Comparison of ENCODE assay signal across 29 mouse cellular contexts in the genomic region with DNA sequence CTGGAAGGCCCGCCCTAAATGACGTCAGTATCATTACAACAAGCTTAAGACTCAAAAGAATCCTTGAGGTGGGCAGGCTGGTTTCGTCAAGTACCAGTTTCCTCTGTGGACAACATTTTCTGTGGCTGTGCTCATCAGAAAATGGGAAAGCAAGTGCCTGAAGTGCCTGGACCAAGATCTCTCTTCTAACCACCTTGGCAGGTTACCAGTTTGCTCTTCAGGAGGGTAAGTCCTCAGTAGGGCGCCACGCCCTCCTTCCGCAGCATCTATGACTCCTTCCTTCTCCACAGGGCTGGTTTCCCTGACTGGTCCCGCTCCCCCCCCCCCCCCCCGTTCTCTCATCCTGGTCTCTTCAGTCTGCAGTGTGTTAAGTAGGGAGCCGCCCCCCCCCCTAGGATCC. TPM values are rescaled to one million over a fixed set of nuclear protein-coding genes. Genes with fewer than 3 reads are reported as not detected.
A peak's percentile ranks its signal among the peaks of the same experiment; 100 is the strongest.
DNase-seq lines count a peak whose midpoint lies in the region; ATAC-seq and TF ChIP-seq lines count a peak whose summit lies in the region.
"Had no signal": no experiment of that assay in that cellular context is flagged by ENCODE, and none has a peak within 500 bp of the region (broad histone marks: within the 10 kb centered on the region; RNA-seq: fewer than 3 reads in every experiment).

No protein-coding gene starts in this region.

- DNase-seq in gastrocnemius, adult 2 months = peak; percentile 0
- no peak for DNase-seq in gastrocnemius, adult 18-20 months (ENCODE audit: low spot score)
- DNase-seq in lung, embryonic 14.5 days = peak; percentile 25
- DNase-seq in lung, postnatal 25 days (ENCODE audit: low spot score) = no peak
- peak; percentile 74 for DNase-seq in lung, postnatal 0 days (ENCODE audit: low spot score)
- DNase-seq in lung, postnatal 14 days = no peak
- no peak for DNase-seq in left cerebral cortex, postnatal 36 days (ENCODE audit: low spot score in 2 of 2)
- DNase-seq: adrenal gland, postnatal 10 days; adrenal gland, postnatal 36 days; B cell, adult 2 months; cerebellum, adult 11 months; cerebellum, adult 2 months; cerebellum, adult 9-11 months; cerebellum, postnatal 25 days; gastrocnemius, postnatal 25 days; heart, adult 2 months had no signal

- no peak overlapping the region for H3K27ac ChIP-seq in gastrocnemius, adult 2 months
- H3K27ac ChIP-seq in lung, embryonic 14.5 days (ENCODE audit: low read depth) = no peak overlapping the region
- H3K27ac ChIP-seq in lung, postnatal 0 days (ENCODE audit: low read length) = no peak overlapping the region
- H3K27ac ChIP-seq: embryonic facial prominence, embryonic 12.5 days; embryonic facial prominence, embryonic 15.5 days; forebrain, embryonic 12.5 days; heart, adult 2 months; heart, embryonic 10.5 days; hindbrain, embryonic 12.5 days; hindbrain, embryonic 15.5 days had no signal

- no peaks in the 10 kb centered on the region for H3K36me3 ChIP-seq in lung, embryonic 14.5 days (ENCODE audit: insufficient read depth)
- H3K36me3 ChIP-seq in lung, postnatal 0 days (ENCODE audit: insufficient read depth, low read length) = no peaks in the 10 kb centered on the region
- H3K36me3 ChIP-seq: embryonic facial prominence, embryonic 12.5 days; embryonic facial prominence, embryonic 15.5 days; forebrain, embryonic 12.5 days; G1E; heart, embryonic 10.5 days; hindbrain, embryonic 12.5 days; hindbrain, embryonic 15.5 days had no signal

- no peaks in the 10 kb centered on the region for H3K27me3 ChIP-seq in lung, embryonic 14.5 days (ENCODE audit: insufficient read depth, low read length)
- H3K27me3 ChIP-seq in lung, postnatal 0 days (replicated peaks; ENCODE audit: insufficient read depth, low read length) = no peaks in the 10 kb centered on the region
- H3K27me3 ChIP-seq: CH12.LX; embryonic facial prominence, embryonic 12.5 days; embryonic facial prominence, embryonic 15.5 days; hindbrain, embryonic 12.5 days; hindbrain, embryonic 15.5 days had no signal

- H3K4me3 ChIP-seq in gastrocnemius, adult 2 months = no peak overlapping the region
- no peak overlapping the region for H3K4me3 ChIP-seq in lung, embryonic 14.5 days (ENCODE audit: low read depth, low read length)
- H3K4me3 ChIP-seq in lung, postnatal 0 days (ENCODE audit: low read depth, low read length) = no peak overlapping the region
- H3K4me3 ChIP-seq: embryonic facial prominence, embryonic 12.5 days; embryonic facial prominence, embryonic 15.5 days; forebrain, embryonic 12.5 days; heart, adult 2 months; heart, embryonic 10.5 days; hindbrain, embryonic 12.5 days; hindbrain, embryonic 15.5 days had no signal

- ATAC-seq in lung, embryonic 14.5 days (ENCODE audit: insufficient read depth) = no peak
- peak; percentile 78 for ATAC-seq in lung, postnatal 0 days
- ATAC-seq: forebrain, embryonic 16.5 days; Patski had no signal

- no peak for TF ChIP-seq CTCF in gastrocnemius, adult 2 months (IDR thresholded peaks at IDR 0.05)
- TF ChIP-seq CTCF in lung, embryonic 14.5 days (IDR thresholded peaks at IDR 0.05; ENCODE audit: low read depth) = no peak
- TF ChIP-seq CTCF in lung, postnatal 0 days (IDR thresholded peaks at IDR 0.05) = no peak

- H3K9ac ChIP-seq in lung, embryonic 14.5 days = no peak overlapping the region
- H3K9ac ChIP-seq in lung, postnatal 0 days (replicated peaks; ENCODE audit: low read depth) = no peak overlapping the region
- H3K9ac ChIP-seq: embryonic facial prominence, embryonic 12.5 days; embryonic facial prominence, embryonic 15.5 days; forebrain, embryonic 12.5 days; hindbrain, embryonic 12.5 days; hindbrain, embryonic 15.5 days had no signal

- WGBS in lung, embryonic 14.5 days = 60% methylated on average over 9 of the region's 9 CpGs
- 57% methylated on average over 7 of the region's 9 CpGs for WGBS in lung, postnatal 0 days

- H3K4me2 ChIP-seq in lung, embryonic 14.5 days = no peak overlapping the region
- H3K4me2 ChIP-seq in lung, postnatal 0 days (replicated peaks; ENCODE audit: low read depth, low read length) = no peak overlapping the region
- H3K4me2 ChIP-seq: embryonic facial prominence, embryonic 12.5 days; embryonic facial prominence, embryonic 15.5 days; forebrain, embryonic 12.5 days; hindbrain, embryonic 12.5 days; hindbrain, embryonic 15.5 days had no signal

- intact Hi-C loops in gastrocnemius, adult 2 months (cut with DNase I) = no loop called here
- intact Hi-C loops in left cerebral cortex, postnatal 36 days (cut with DNase I) = no loop called here

- TF ChIP-seq EP300 in lung, postnatal 0 days (IDR thresholded peaks at IDR 0.05) = no peak

- H3K4me1 ChIP-seq in lung, embryonic 14.5 days (ENCODE audit: insufficient read depth) = no peaks in the 10 kb centered on the region
- H3K4me1 ChIP-seq in lung, postnatal 0 days (ENCODE audit: insufficient read depth, low read depth, low read length) = no peaks in the 10 kb centered on the region
- H3K4me1 ChIP-seq: embryonic facial prominence, embryonic 12.5 days; embryonic facial prominence, embryonic 15.5 days; forebrain, embryonic 12.5 days; heart, embryonic 10.5 days; hindbrain, embryonic 12.5 days; hindbrain, embryonic 15.5 days had no signal

- no peaks in the 10 kb centered on the region for H3K9me3 ChIP-seq in lung, embryonic 14.5 days (ENCODE audit: low read depth, low read length)
- no peaks in the 10 kb centered on the region for H3K9me3 ChIP-seq in lung, postnatal 0 days (ENCODE audit: low read length)
- H3K9me3 ChIP-seq: embryonic facial prominence, embryonic 12.5 days; embryonic facial prominence, embryonic 15.5 days; forebrain, embryonic 12.5 days; heart, embryonic 10.5 days; hindbrain, embryonic 12.5 days; hindbrain, embryonic 15.5 days had no signal

RNA-seq across cellular contexts. Expression of a gene that starts 45.2 kb away (rescaled TPM):
- total RNA-seq in gastrocnemius, adult 2 months (2021) = not detected
- total RNA-seq in gastrocnemius, adult 18-20 months (2021) = not detected
- 0.57 and 1.0 TPM in 2 replicates for polyA plus RNA-seq in lung, embryonic 14.5 days (2014; fragmentation: Nextera tagmentation; extraction: Ambion mirVana)
- 1.3 and 1.5 TPM in 2 replicates for polyA plus RNA-seq in lung, postnatal 0 days (2015; fragmentation: Nextera tagmentation; extraction: Ambion mirVana)
- total RNA-seq in left cerebral cortex, postnatal 36 days (2021) = under 1 TPM; 0.11 to 0.17 TPM
- total RNA-seq: adrenal gland, adult 18-20 months; adrenal gland, postnatal 36 days; CH12.LX; G1E; gastrocnemius, adult 8-10 months; gastrocnemius, postnatal 25 days; heart, adult 2 months; heart, postnatal 25 days had no signal
- polyA plus RNA-seq: G1E, Patski had no signal

Comparison
In these comparisons a context has a peak if more than half of its experiments do, and no peak if none do; other contexts are left out.
1. DNase-seq: peak in gastrocnemius, adult 2 months (single experiment), lung, embryonic 14.5 days (single experiment) and lung, postnatal 0 days (single experiment); none in gastrocnemius, adult 18-20 months (single experiment), lung, postnatal 25 days (single experiment), lung, postnatal 14 days (single experiment) and left cerebral cortex, postnatal 36 days (0 of 2).